Mouse (Mus musculus) hindbrain, embryonic 11.5 days (tissue): ENCODE results near the gene Ttc7. TPM values are rescaled to one million over a fixed set of nuclear protein-coding genes. Genes with fewer than 3 reads are reported as not detected.

Experiments used
- ATAC-seq: fragments of 200-750 bp; cut with Nextera tagmentation; 2 replicates; pipeline ENCODE4 v1.8.0; 2017; ENCODE audit warnings: mild to moderate bottlenecking, moderate TSS enrichment, moderate library complexity; ENCODE audit not compliant: low FRiP score
- DNase-seq: peaks from one replicate; pipeline ENCODE4 v3.0.0-alpha.2; 2015; ENCODE audit warnings: low spot score
- H3K27ac ChIP-seq: fragments of 300-500 bp; sonication (generic); 2 replicates; pipeline ENCODE4 v1.5.1; 2014; ENCODE audit warnings: mild to moderate bottlenecking, low read depth, low read length
- H3K27me3 ChIP-seq: fragments of 300-500 bp; sonication (generic); 2 replicates; pipeline ENCODE4 v1.6.1; 2014; ENCODE audit warnings: mild to moderate bottlenecking, low read length, moderate library complexity, mixed read lengths; ENCODE audit not compliant: control insufficient read depth, insufficient read depth
- H3K36me3 ChIP-seq: fragments of 300-500 bp; sonication (generic); 2 replicates; pipeline ENCODE4 v1.6.1; 2014; ENCODE audit warnings: mild to moderate bottlenecking, low read length, moderate library complexity, mixed read lengths; ENCODE audit not compliant: control insufficient read depth, insufficient read depth
- H3K4me1 ChIP-seq: fragments of 300-500 bp; sonication (generic); replicated peaks from 2 replicates; pipeline ENCODE4 v1.6.1; 2014; ENCODE audit warnings: low read length, mixed read lengths; ENCODE audit not compliant: control insufficient read depth, insufficient read depth
- H3K4me2 ChIP-seq: fragments of 300-500 bp; sonication (generic); replicated peaks from 2 replicates; pipeline ENCODE4 v1.6.1; 2014; ENCODE audit warnings: mild to moderate bottlenecking, low read depth, low read length
- H3K4me3 ChIP-seq: fragments of 300-500 bp; sonication (generic); 2 replicates; pipeline ENCODE4 v1.5.1; 2014; ENCODE audit warnings: low read depth, low read length
- H3K9ac ChIP-seq: fragments of 300-500 bp; sonication (generic); 2 replicates; pipeline ENCODE4 v1.6.1; 2014; ENCODE audit warnings: low read depth, low read length
- H3K9me3 ChIP-seq: fragments of 300-500 bp; sonication (generic); 2 replicates; pipeline ENCODE4 v1.6.1; 2016; ENCODE audit warnings: low read length; ENCODE audit not compliant: control insufficient read depth
- WGBS: fragments of 180-500 bp; shearing (Covaris S2); extraction: QIAGEN DNeasy Blood & Tissue Kit; methylation state at CpG from one replicate; pipeline ENCODE4 v1.1.7; 2014; 5-methylcytosine and 5-hydroxymethylcytosine counted together
- polyA plus RNA-seq: library from polyadenylated mRNA; unstranded; fragments of >200 nt; fragmentation: Nextera tagmentation; extraction: Ambion mirVana; gene quantifications from 2 replicates; pipeline ENCODE4 v1.2.1, GENCODE M21; 2014

The Ttc7 gene
- polyA plus RNA-seq, 1 experiment from 2014 or later: 2.7 TPM

GRCm38 (mm10) chr17:87369270-87369759, 86.6 kb downstream of the Ttc7 start:
- Histone ChIP-seq H3K27ac (no peak overlapping the region), H3K4me2 (no peak overlapping the region), H3K27me3 (no peaks in the 10 kb centered on the region), H3K36me3 (no peaks in the 10 kb centered on the region), H3K9me3 (no peaks in the 10 kb centered on the region), H3K4me1 (0 out of 2 replicates have a peak, but pooled peaks cover 2% of the 10 kb centered on the region), H3K9ac (no peak overlapping the region), H3K4me3 (no peak overlapping the region)
- ATAC-seq (no peak), DNase-seq (no peak)
- 78% methylated on average over 18 of the region's 18 CpGs for WGBS

GRCm38 (mm10) chr17:87372189-87372588, 89.5 kb downstream of the Ttc7 start:
- DNase-seq (no peak), ATAC-seq (no peak)
- Histone ChIP-seq H3K36me3 (no peaks in the 10 kb centered on the region), H3K9me3 (no peaks in the 10 kb centered on the region), H3K27ac (no peak overlapping the region), H3K9ac (no peak overlapping the region), H3K4me3 (no peak overlapping the region), H3K4me2 (no peak overlapping the region), H3K4me1 (no peaks in the 10 kb centered on the region; the same call in 1 of the 2 replicates), H3K27me3 (no peaks in the 10 kb centered on the region)
- 78% methylated on average over 7 of the region's 7 CpGs for WGBS

GRCm38 (mm10) chr17:87373327-87373726, 90.6 kb downstream of the Ttc7 start:
- H3K27me3 ChIP-seq: no peaks in the 10 kb centered on the region
- DNase-seq (no peak), ATAC-seq (no peak)
- H3K9me3 ChIP-seq: no peaks in the 10 kb centered on the region
- WGBS: 89% methylated on average over 9 of the region's 9 CpGs
- H3K4me2 ChIP-seq: no peak overlapping the region
- H3K27ac ChIP-seq: no peak overlapping the region
- H3K9ac ChIP-seq: no peak overlapping the region
- no peaks in the 10 kb centered on the region for H3K36me3 ChIP-seq
- no peak overlapping the region for H3K4me3 ChIP-seq
- H3K4me1 ChIP-seq: peaks cover 4% of the 10 kb centered on the region

- 60% methylated on average over 10 of the region's 10 CpGs for WGBS
- no peaks in the 10 kb centered on the region for H3K9me3 ChIP-seq
- no peaks in the 10 kb centered on the region for H3K36me3 ChIP-seq
- no peak overlapping the region for H3K27ac ChIP-seq
- no peak overlapping the region for H3K4me2 ChIP-seq
- H3K9ac ChIP-seq: no peak overlapping the region
- peaks cover 15% of the 10 kb centered on the region for H3K4me1 ChIP-seq
- H3K27me3 ChIP-seq: no peaks in the 10 kb centered on the region
- DNase-seq (no peak), ATAC-seq (no peak)
- H3K4me3 ChIP-seq: no peak overlapping the region
Measured at GRCm38 (mm10) chr17:87375941-87376511, 93.3 kb downstream of the Ttc7 start.

GRCm38 (mm10) chr17:87376831-87377471, 94.3 kb downstream of the Ttc7 start:
- Histone ChIP-seq H3K27ac (no peak overlapping the region), H3K36me3 (no peaks in the 10 kb centered on the region), H3K4me1 (peaks cover 15% of the 10 kb centered on the region), H3K4me2 (no peak overlapping the region), H3K9me3 (no peaks in the 10 kb centered on the region), H3K9ac (no peak overlapping the region), H3K4me3 (no peak overlapping the region), H3K27me3 (no peaks in the 10 kb centered on the region)
- DNase-seq: no peak
- ATAC-seq: peak; percentile 4; the same call in 1 of the 2 replicates
- WGBS: 71% methylated on average over 6 of the region's 6 CpGs

GRCm38 (mm10) chr17:87377536-87377935, 94.8 kb downstream of the Ttc7 start:
- DNase-seq: no peak
- H3K27me3 ChIP-seq: no peaks in the 10 kb centered on the region
- 51% methylated on average over 6 of the region's 6 CpGs for WGBS
- no peak overlapping the region for H3K4me3 ChIP-seq
- H3K36me3 ChIP-seq: no peaks in the 10 kb centered on the region
- no peak for ATAC-seq
- peaks cover 15% of the 10 kb centered on the region for H3K4me1 ChIP-seq
- no peak overlapping the region for H3K9ac ChIP-seq
- no peak overlapping the region for H3K27ac ChIP-seq
- no peak overlapping the region for H3K4me2 ChIP-seq
- no peaks in the 10 kb centered on the region for H3K9me3 ChIP-seq

- no peak overlapping the region for H3K4me2 ChIP-seq
- no peak overlapping the region for H3K9ac ChIP-seq
- DNase-seq: peak; percentile 64
Measured at GRCm38 (mm10) chr17:87378354-87379159, 95.9 kb downstream of the Ttc7 start.

GRCm38 (mm10) chr17:87379160-87379624, 96.5 kb downstream of the Ttc7 start:
- Histone ChIP-seq H3K4me3 (no peak overlapping the region), H3K4me1 (peaks cover 15% of the 10 kb centered on the region), H3K27me3 (no peaks in the 10 kb centered on the region), H3K9me3 (no peaks in the 10 kb centered on the region), H3K9ac (no peak overlapping the region), H3K4me2 (no peak overlapping the region), H3K36me3 (no peaks in the 10 kb centered on the region), H3K27ac (0 out of 2 replicates have a peak overlapping the region, but pooled peaks have one; percentile 58)
- no peak for DNase-seq
- WGBS: 84% methylated on average over 11 of the region's 11 CpGs
- ATAC-seq: no peak

More at GRCm38 (mm10) chr17:87378354-87379159, 95.9 kb downstream of the Ttc7 start:
- Histone ChIP-seq H3K9me3 (no peaks in the 10 kb centered on the region), H3K36me3 (no peaks in the 10 kb centered on the region), H3K27ac (peak overlapping the region; percentile 58), H3K4me3 (no peak overlapping the region), H3K27me3 (no peaks in the 10 kb centered on the region), H3K4me1 (peaks cover 15% of the 10 kb centered on the region)
- 56% methylated on average over 16 of the region's 16 CpGs for WGBS
- peak; percentile 61 for ATAC-seq
